Mouse (Mus musculus) thymus, adult 2 months (tissue): ENCODE results near the gene P2rx6. TPM values are rescaled to one million over a fixed set of nuclear protein-coding genes. Genes with fewer than 3 reads are reported as not detected.

Experiments
- DNase-seq: peaks from one replicate; pipeline ENCODE4 v3.0.0; 2021
- H3K27ac ChIP-seq: fragments of 200-500 bp; 2 replicates; pipeline ENCODE4 v1.5.1; 2012; ENCODE audit warnings: low read length, control low read depth; ENCODE audit not compliant: control insufficient read depth, insufficient read depth
- H3K27me3 ChIP-seq: fragments of 200-500 bp; 2 replicates; pipeline ENCODE4 v1.6.1; 2012; ENCODE audit warnings: mild to moderate bottlenecking, low read length, moderate library complexity, mixed read lengths; ENCODE audit not compliant: control insufficient read depth, insufficient read depth
- H3K36me3 ChIP-seq: fragments of 200-500 bp; 2 replicates; pipeline ENCODE4 v1.6.1; 2012; ENCODE audit warnings: mild to moderate bottlenecking, low read length, moderate library complexity; ENCODE audit not compliant: control insufficient read depth, insufficient read depth
- H3K4me1 ChIP-seq: fragments of 200-500 bp; replicated peaks from 2 replicates; pipeline ENCODE4 v1.6.1; 2012; ENCODE audit warnings: low read length; ENCODE audit not compliant: control insufficient read depth, insufficient read depth
- H3K4me3 ChIP-seq: fragments of 200-500 bp; 2 replicates; pipeline ENCODE4 v1.5.1; 2012; ENCODE audit warnings: mild to moderate bottlenecking, low read length, control low read depth, moderate library complexity; ENCODE audit not compliant: control insufficient read depth, insufficient read depth
- CTCF ChIP-seq: fragments of 200-500 bp; IDR thresholded peaks from 2 replicates; pipeline ENCODE4 v1.5.1; 2012; ENCODE audit warnings: mild to moderate bottlenecking, control low read depth, low read length, moderate library complexity, borderline replicate concordance; ENCODE audit not compliant: control insufficient read depth, poor library complexity, insufficient read depth; ENCODE audit errors: extremely low read depth
- POLR2A ChIP-seq: fragments of 200-500 bp; IDR thresholded peaks from 2 replicates; pipeline ENCODE4 v1.6.1; 2012; ENCODE audit warnings: mild to moderate bottlenecking, low read length, control low read depth, moderate library complexity; ENCODE audit not compliant: control insufficient read depth, poor library complexity, insufficient read depth; ENCODE audit errors: extremely low read depth
- WGBS: fragments of 180-500 bp; shearing (Covaris S2); methylation state at CpG from one replicate; pipeline ENCODE4 v1.1.7; 2018; 5-methylcytosine and 5-hydroxymethylcytosine counted together
- polyA plus RNA-seq: library from polyadenylated mRNA; depleted of rRNA; stranded (reverse); fragments of >200 nt; gene quantifications from 2 replicates; pipeline ENCODE4 v1.2.3, GENCODE M21; 2012; rRNA removed

P2rx6 gene
- polyA plus RNA-seq: 1.6 and 1.8 TPM in 2 replicates

- Histone ChIP-seq H3K27ac (no peak within 1 kb of the TSS), H3K27me3 (peaks cover 7% of the 10 kb centered on the region; the same call in 1 of the 2 replicates), H3K36me3 (no peaks in the 10 kb centered on the region), H3K4me3 (no peak within 1 kb of the TSS), H3K4me1 (peaks cover 4% of the 10 kb centered on the region)
- 4% methylated on average over 10 of the region's 10 CpGs for WGBS
- no peak for TF ChIP-seq CTCF
- no peak for TF ChIP-seq POLR2A
- no peak for DNase-seq
These were observed at the start of gene P2rx6 for GRCm38 (mm10) chr16:17561751-17562208. Gene P2rx6, plus strand, starts transcription at chr16:17561885.

GRCm38 (mm10) chr16:17518910-17519309 lies 42.8 kb upstream of the P2rx6 start:
- H3K27me3 ChIP-seq: no peaks in the 10 kb centered on the region
- no peak for DNase-seq
- no peak overlapping the region for H3K4me3 ChIP-seq
- WGBS: 91% methylated on average over 2 of the region's 2 CpGs
- H3K36me3 ChIP-seq: peaks cover 51% of the 10 kb centered on the region
- no peak for TF ChIP-seq POLR2A
- TF ChIP-seq CTCF: no peak
- no peaks in the 10 kb centered on the region for H3K4me1 ChIP-seq
- H3K27ac ChIP-seq: no peak overlapping the region

GRCm38 (mm10) chr16:17524156-17524555 lies 37.5 kb upstream of the P2rx6 start:
- no peak for DNase-seq
- H3K4me1 ChIP-seq: no peaks in the 10 kb centered on the region
- H3K4me3 ChIP-seq: no peak overlapping the region
- H3K27me3 ChIP-seq: no peaks in the 10 kb centered on the region
- peaks cover 50% of the 10 kb centered on the region for H3K36me3 ChIP-seq
- TF ChIP-seq CTCF: no peak
- TF ChIP-seq POLR2A: no peak
- 96% methylated on average over 11 of the region's 11 CpGs for WGBS
- no peak overlapping the region for H3K27ac ChIP-seq

- H3K27ac ChIP-seq: no peak overlapping the region
- H3K27me3 ChIP-seq: no peaks in the 10 kb centered on the region
- TF ChIP-seq CTCF (no peak), POLR2A (no peak)
- no peak overlapping the region for H3K4me3 ChIP-seq
- H3K4me1 ChIP-seq: peaks cover 5% of the 10 kb centered on the region
- peaks cover 44% of the 10 kb centered on the region for H3K36me3 ChIP-seq
- WGBS: 97% methylated on average over 3 of the region's 3 CpGs
- no peak for DNase-seq
These were observed 36.2 kb upstream of the P2rx6 start for GRCm38 (mm10) chr16:17525524-17525923.

- Histone ChIP-seq H3K27ac (no peak overlapping the region), H3K27me3 (no peaks in the 10 kb centered on the region), H3K4me3 (no peak overlapping the region), H3K4me1 (peaks cover 6% of the 10 kb centered on the region), H3K36me3 (peaks cover 37% of the 10 kb centered on the region)
- no peak for DNase-seq
- TF ChIP-seq POLR2A (no peak), CTCF (no peak)
- WGBS: 98% methylated on average over 6 of the region's 6 CpGs
These were observed 35.5 kb upstream of the P2rx6 start for GRCm38 (mm10) chr16:17526223-17526622.

GRCm38 (mm10) chr16:17527606-17528005 lies 34.1 kb upstream of the P2rx6 start:
- TF ChIP-seq POLR2A (no peak), CTCF (no peak)
- Histone ChIP-seq H3K36me3 (peaks cover 34% of the 10 kb centered on the region), H3K27me3 (no peaks in the 10 kb centered on the region), H3K4me3 (no peak overlapping the region), H3K27ac (no peak overlapping the region), H3K4me1 (peaks cover 12% of the 10 kb centered on the region)
- DNase-seq: no peak

GRCm38 (mm10) chr16:17528276-17528675 lies 33.4 kb upstream of the P2rx6 start:
- no peaks in the 10 kb centered on the region for H3K27me3 ChIP-seq
- H3K36me3 ChIP-seq: peaks cover 33% of the 10 kb centered on the region
- 96% methylated on average over 13 of the region's 13 CpGs for WGBS
- H3K4me1 ChIP-seq: peaks cover 12% of the 10 kb centered on the region
- no peak for TF ChIP-seq CTCF
- TF ChIP-seq POLR2A: no peak
- no peak overlapping the region for H3K4me3 ChIP-seq
- H3K27ac ChIP-seq: no peak overlapping the region
- DNase-seq: no peak
